Mouse (Mus musculus) cerebellum, adult 9-10 months (tissue): Measurements from ENCODE around the gene Lmod1.
A peak's percentile ranks its signal among the peaks of the same experiment; 100 is the strongest.

Source experiments
- DNase-seq: peaks from one replicate; pipeline ENCODE4 v3.0.0; 2022

Gene Lmod1

GRCm38 (mm10) chr1:135363446-135363845, 38.8 kb downstream of the Lmod1 start:
- DNase-seq = no peak

GRCm38 (mm10) chr1:135366380-135366779, 41.8 kb downstream of the Lmod1 start:
- DNase-seq = no peak

- peak; percentile 23 for DNase-seq
These were observed 42.4 kb downstream of the Lmod1 start for GRCm38 (mm10) chr1:135367005-135367404.

DNA sequence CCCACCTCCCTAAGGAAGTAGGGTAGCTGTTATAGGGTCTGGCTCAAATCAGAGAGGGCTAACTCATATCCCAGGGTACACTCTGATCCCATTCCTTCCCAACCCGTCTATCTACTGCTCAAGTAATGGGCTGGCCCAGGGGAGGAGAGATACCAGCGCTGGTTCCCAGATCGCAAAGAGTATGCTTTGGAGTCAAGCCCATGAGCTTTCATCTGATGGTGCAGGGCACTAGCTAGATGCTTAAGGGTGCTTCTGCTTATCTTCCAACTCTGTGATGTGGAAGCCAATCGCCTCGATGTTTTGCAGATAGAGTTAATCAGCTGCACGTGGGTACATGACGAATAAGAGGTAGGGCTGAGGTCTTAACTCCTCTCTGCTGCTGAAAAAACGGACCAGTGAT, 43.0 kb downstream of the Lmod1 start:
- DNase-seq = peak; percentile 46

DNA sequence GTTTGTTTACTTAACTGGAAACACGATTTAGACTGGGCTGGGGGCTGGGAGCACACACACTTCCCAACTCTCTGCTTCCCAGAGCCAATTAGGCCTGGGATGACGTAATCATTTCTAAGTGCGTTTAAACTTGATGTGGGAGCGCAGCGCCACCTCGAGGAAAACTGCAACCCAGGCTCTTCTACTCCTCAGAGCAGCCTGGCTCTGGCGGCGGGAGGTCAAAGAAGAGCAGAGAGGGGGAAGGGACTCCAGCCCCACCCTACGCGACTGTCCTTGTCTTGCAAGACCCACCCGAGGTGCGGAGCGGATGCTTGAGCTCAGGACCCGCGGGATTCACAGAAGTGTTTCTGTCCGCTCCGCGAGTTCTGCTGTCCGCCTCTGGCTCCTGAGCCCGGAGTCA, 43.6 kb downstream of the Lmod1 start:
- peak; percentile 93 for DNase-seq

GRCm38 (mm10) chr1:135368982-135369381, 44.4 kb downstream of the Lmod1 start:
- peak; percentile 66 for DNase-seq

GRCm38 (mm10) chr1:135369415-135369814, 44.8 kb downstream of the Lmod1 start:
- DNase-seq = peak; percentile 36

DNA sequence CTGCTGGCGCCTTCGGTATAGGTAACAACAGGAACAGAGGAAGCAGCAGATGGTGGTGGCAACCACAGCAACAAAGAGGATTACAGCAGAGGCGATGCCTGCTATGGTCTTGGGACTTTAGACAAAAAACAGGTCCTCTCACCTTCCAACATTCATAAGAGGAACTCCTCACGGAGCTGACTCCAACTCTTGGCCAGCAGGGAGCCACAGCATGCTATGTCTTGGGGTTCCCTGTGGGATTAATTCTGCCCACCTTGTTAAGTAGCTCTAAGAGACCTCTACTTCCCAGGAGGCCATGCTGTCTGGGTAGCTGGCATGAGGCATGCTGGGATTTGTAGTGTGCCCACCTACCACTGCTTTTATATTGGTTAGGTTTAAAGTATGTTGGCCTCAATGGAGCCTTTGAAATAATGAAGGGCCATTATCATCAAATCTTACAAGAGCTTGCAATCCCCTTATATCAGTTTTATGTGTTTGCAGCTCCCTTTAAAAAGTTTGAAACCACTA, 48.6 kb downstream of the Lmod1 start:
- peak; percentile 44 for DNase-seq

GRCm38 (mm10) chr1:135374175-135374867, 49.7 kb downstream of the Lmod1 start:
- peak; percentile 68 for DNase-seq

DNA sequence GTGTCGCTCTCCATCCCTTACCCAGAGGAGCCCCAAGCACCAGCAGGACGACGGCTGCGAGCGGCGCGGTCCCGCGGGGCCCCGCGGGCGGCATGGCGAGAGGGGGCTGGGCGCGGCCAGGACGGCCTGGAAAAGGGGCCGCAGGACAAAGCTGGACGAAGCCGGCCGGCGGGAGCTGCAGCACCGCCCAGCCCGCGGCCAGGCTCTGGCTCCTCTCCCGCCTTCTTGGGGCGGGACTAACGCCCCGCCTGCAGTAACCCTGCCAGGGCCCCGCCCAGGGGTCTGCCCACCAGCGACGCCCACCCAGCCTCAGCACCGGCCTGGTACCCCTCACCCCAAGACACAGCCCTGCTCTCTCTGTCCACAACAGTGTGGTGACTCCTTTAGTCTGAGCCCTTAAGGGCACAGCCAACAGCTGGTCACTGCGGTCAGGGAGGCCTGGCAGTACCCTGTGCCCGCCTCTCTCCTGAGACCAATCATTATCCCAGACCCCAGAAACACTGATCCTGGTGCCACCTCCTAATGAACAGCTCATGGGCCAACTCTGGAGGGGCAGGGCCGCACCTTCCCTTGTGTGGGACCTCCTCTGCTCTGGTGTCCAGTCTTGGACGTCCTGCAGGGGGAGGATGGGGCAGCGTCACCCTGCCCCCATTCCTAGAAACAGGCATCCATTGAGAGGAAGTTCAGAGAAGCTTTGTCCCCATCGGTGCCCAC, 50.4 kb downstream of the Lmod1 start, which contains the start of gene Shisa4:
Gene Shisa4 (minus strand): TSS at position 370 of the 714 bp plus-strand sequence.
- DNase-seq = peak; percentile 77

DNA sequence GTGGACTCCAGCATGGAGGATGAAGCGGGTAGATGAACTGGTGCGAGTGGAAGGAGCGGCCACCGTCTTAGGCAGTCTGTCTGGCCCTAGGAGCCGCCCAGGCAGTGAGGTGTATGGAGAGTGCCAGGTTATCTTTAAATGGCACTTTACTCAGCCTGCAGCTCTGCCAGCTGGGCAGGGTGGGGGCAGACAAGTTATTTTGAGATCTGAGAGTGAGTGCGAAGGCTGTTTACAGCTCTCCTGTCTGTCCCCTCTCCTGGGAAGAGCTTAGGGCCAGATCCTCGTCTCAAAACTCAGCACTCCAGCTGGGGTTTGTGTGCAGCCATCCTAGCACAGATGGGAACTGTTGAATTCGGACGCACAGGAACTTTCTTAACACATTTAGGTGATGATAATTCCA, 54.0 kb downstream of the Lmod1 start:
- peak; percentile 29 for DNase-seq

- no peak for DNase-seq
These were observed 54.4 kb downstream of the Lmod1 start for GRCm38 (mm10) chr1:135379048-135379447.

DNA sequence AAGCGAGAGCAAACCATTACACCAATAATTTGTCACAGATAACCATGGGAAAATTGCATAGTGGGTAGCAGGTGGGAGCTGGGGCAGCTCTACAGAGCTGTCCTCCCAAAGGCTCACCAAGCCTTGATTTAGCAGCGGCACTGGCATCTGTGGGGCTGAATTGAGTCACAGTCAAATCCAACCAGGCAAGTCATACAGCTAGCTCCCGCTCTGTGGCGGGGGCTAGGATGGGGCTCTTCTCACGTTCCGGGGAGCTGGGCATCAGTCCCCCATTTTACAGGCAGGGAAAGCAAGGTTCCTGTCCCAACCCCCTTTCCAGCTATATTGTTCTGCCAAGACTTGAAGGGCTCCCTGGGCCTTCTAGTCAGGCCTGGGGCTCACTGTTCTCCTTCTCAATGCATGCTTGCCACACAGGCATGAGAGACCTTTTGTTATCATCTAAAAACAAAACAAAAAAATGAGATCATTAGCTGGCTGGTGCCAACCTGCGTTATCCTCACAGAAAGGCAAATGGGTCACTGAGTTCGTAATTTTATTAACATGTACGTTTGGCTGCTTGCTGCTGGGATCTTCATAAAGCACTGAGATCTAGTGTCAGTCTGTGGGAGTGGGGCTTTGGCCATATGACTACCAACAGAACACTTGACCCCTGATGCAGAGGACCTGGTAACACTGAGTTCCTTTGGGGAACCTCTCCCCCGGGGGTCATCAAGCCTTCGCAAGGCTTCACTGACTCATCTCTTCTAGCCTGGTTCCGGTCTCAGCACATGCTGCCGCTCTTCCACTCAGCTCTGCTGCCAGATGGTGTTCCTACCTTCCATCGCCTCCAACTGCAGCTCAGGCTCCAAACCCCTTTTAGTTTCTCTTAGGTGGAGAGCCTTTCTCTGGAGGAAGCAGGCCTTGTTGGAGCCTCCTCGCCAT, 55.7 kb downstream of the Lmod1 start:
- peak; percentile 67 for DNase-seq

- peak; percentile 45 for DNase-seq
These were observed 57.0 kb downstream of the Lmod1 start for GRCm38 (mm10) chr1:135381560-135381959.

DNA sequence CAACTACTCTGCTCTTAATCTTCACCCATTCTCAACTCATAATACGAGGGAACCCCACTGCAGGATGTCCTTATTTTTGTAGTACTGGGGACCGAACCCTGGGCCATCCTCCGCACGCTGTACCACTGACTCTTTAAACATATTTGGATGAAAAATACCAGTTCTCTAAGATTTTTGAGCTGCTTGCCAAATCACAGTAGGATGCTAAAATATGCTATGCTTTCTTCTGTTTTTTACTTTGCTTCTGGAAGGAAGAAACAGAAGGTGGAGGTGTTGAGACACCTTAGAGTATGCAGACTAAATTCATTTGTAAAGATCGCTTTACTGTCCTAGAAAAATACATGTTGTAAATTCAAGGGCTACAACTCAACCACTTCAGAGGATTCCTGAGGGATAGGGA, 59.6 kb downstream of the Lmod1 start:
- DNase-seq = no peak

DNA sequence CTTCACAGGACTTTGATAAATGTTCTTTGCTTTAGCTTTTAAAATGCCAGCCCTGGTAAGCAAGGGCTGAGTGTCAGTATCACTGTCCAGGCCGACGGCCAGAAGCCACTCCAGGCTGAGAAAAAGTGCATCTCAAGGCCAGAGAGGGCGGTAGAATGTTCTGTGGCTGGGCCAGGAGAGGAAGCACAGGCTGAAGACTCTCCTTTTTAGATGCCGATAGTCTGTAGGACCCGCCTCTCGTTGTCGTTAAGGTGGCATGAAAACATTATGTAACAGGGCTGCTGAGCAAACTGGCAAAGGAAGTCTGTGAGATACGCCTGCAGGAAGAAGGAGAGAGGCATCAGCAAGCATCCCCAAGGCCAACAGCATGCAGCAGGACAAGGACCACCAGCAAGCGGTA, 60.6 kb downstream of the Lmod1 start:
- DNase-seq = no peak

GRCm38 (mm10) chr1:135399466-135399865, 74.9 kb downstream of the Lmod1 start:
- DNase-seq = no peak

DNA sequence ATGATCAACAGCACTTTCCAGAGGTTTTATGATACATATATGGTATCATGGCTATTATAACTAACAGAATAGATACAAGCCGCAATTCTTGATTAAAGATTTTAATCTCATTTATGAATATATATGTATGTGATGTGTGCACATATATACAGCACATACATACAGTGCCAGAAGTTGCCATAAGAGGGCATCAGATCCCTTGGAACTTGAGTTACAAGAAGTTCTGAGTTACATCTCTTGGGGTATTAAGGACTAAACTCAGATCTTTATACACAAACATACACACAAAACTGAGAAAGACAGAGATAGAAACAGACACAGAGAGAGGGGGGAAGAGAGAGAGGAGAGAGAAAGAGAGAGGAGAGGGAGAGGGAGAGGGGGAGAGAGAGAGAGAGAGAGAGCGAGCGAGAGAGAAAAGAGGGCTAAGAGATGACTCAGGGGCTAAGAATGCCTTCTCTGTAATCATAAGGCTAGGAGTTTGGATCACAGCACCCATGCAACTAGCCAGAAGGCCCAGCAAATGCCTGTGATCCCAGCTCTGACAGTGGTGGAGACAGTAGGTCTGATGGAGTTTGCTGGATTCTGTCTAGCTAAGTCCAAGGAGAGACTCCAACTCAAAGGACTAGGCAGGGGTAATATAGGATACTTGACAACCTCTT, 77.0 kb downstream of the Lmod1 start:
- DNase-seq = no peak

- no peak for DNase-seq
These were observed 80.7 kb downstream of the Lmod1 start for GRCm38 (mm10) chr1:135405356-135405755.

- no peak for DNase-seq
These were observed 84.4 kb downstream of the Lmod1 start for GRCm38 (mm10) chr1:135408973-135409372.

DNA sequence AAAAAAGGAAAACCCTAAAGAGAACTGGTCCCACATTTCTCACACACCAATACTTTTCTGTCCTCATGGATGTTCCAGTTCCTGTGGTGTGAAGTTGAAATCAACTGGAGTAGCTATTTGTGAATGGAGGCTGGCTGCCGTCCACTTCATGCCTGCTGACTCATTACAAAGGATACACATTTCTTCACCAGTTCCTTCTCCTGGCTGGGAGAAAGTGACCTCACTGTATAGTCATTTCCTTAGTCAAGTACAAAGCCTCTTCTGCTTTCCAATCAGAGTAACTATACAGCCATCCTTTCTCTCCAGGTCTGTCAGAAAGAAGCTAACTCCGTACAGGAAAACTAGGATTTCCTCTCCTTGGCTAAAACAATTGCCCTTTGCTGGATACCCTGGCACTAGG, 86.4 kb downstream of the Lmod1 start:
- no peak for DNase-seq

GRCm38 (mm10) chr1:135412130-135412529, 87.5 kb downstream of the Lmod1 start:
- no peak for DNase-seq

DNA sequence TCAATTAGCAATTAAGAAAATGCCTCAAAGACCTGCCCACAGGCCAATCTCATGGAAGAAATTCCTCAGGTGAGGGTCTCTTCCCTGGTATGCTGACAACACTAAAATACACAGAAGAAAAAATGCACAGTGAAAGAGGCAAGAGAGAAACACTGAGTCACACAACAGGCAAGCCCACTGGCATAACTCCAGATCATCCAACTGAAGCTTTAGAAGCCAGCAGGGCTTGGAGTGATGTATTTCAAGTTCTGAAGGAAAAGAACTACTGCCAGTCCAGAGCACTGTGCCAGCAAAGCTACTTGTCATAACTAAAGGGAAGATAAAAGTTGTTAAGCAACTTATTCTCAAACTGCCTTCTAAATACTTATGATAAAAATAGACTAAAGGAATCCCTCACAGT, 89.4 kb downstream of the Lmod1 start:
- DNase-seq = no peak
